Mouse (Mus musculus) forebrain, embryonic 13.5 days (tissue): ENCODE data around the gene Col4a1. TPM values are rescaled to one million over a fixed set of nuclear protein-coding genes. Genes with fewer than 3 reads are reported as not detected.

Experiments
- ATAC-seq: fragments of 200-750 bp; cut with Nextera tagmentation; 2 replicates; pipeline ENCODE4 v1.8.0; 2017
- H3K27ac ChIP-seq: fragments of 300-500 bp; sonication (generic); 2 replicates; pipeline ENCODE4 v1.5.1; 2015; ENCODE audit warnings: inconsistent platforms, mild to moderate bottlenecking, moderate library complexity
- H3K27me3 ChIP-seq: fragments of 300-500 bp; sonication (generic); 2 replicates; pipeline ENCODE4 v1.6.1; 2015; ENCODE audit warnings: mild to moderate bottlenecking, inconsistent platforms
- H3K36me3 ChIP-seq: fragments of 300-500 bp; sonication (generic); 2 replicates; pipeline ENCODE4 v1.6.1; 2015; ENCODE audit warnings: mild to moderate bottlenecking, inconsistent platforms; ENCODE audit not compliant: poor library complexity, severe bottlenecking
- H3K4me1 ChIP-seq: fragments of 300-500 bp; sonication (generic); 2 replicates; pipeline ENCODE4 v1.6.1; 2015; ENCODE audit warnings: inconsistent platforms
- H3K4me2 ChIP-seq: fragments of 300-500 bp; sonication (generic); 2 replicates; pipeline ENCODE4 v1.6.1; 2015; ENCODE audit warnings: inconsistent platforms, mild to moderate bottlenecking, moderate library complexity
- H3K4me3 ChIP-seq: fragments of 300-500 bp; sonication (generic); 2 replicates; pipeline ENCODE4 v1.5.1; 2015; ENCODE audit warnings: mild to moderate bottlenecking, inconsistent platforms
- H3K9ac ChIP-seq: fragments of 300-500 bp; sonication (generic); 2 replicates; pipeline ENCODE4 v1.6.1; 2015; ENCODE audit warnings: mild to moderate bottlenecking, inconsistent platforms
- H3K9me3 ChIP-seq: fragments of 300-500 bp; sonication (generic); replicated peaks from 2 replicates; pipeline ENCODE4 v1.6.1; 2016; ENCODE audit warnings: inconsistent platforms
- WGBS: fragments of 180-500 bp; shearing (Covaris S2); methylation state at CpG from one replicate; pipeline ENCODE4 v1.1.7; 2015; 5-methylcytosine and 5-hydroxymethylcytosine counted together
- polyA plus RNA-seq: library from polyadenylated mRNA; unstranded; fragments of >200 nt; fragmentation: Nextera tagmentation; extraction: Ambion mirVana; gene quantifications from 2 replicates; pipeline ENCODE4 v1.2.1, GENCODE M21; 2015

Gene Col4a1
- polyA plus RNA-seq, 1 experiment from 2014 or later = 53.5 TPM

- no peaks in the 10 kb centered on the region for H3K4me1 ChIP-seq
- no peak overlapping the region for H3K9ac ChIP-seq
- no peak overlapping the region for H3K4me2 ChIP-seq
- ATAC-seq = no peak
- H3K27me3 ChIP-seq = no peaks in the 10 kb centered on the region
- no peak overlapping the region for H3K4me3 ChIP-seq
- 92% methylated on average over 8 of the region's 8 CpGs for WGBS
- no peak overlapping the region for H3K27ac ChIP-seq
- H3K36me3 ChIP-seq = no peaks in the 10 kb centered on the region
- no peaks in the 10 kb centered on the region for H3K9me3 ChIP-seq
These were observed 163.8 kb downstream of the Col4a1 start for GRCm38 (mm10) chr8:11148797-11149196.

Other genes with a start within 250 kb of the Col4a1 start
- 21.7 and 24.0 TPM in 2 replicates for gene Col4a2, start within 50 bp of the Col4a1 start, polyA plus RNA-seq
- 0.34 and 0.69 TPM in 2 replicates for gene Rab20, start 165.9 kb upstream of the Col4a1 start, polyA plus RNA-seq
- 152 and 158 TPM in 2 replicates for gene Naxd, start 184.7 kb upstream of the Col4a1 start, polyA plus RNA-seq
- 22.6 and 23.9 TPM in 2 replicates for gene Cars2, start 238.0 kb upstream of the Col4a1 start, polyA plus RNA-seq
- gene Ing1, start 242.7 kb upstream of the Col4a1 start, polyA plus RNA-seq = 43.5 and 47.3 TPM in 2 replicates